Mouse (Mus musculus) urinary bladder, postnatal 14 days (tissue): ENCODE measurements around the gene Ogfod1.

Experiments used
- DNase-seq: peaks from one replicate; pipeline ENCODE4 v3.0.0; 2021; ENCODE audit warnings: low spot score

The Ogfod1 gene

GRCm38 (mm10) chr8:94036944-94037524 lies at the start of gene Ogfod1, which contains the start of gene Nudt21:
Gene Ogfod1 (plus strand): TSS chr8:94037198.
Gene Nudt21 (minus strand): TSS chr8:94037031.
- DNase-seq: peak; percentile 93

GRCm38 (mm10) chr8:93989739-93990138 lies 47.3 kb upstream of the Ogfod1 start:
- no peak for DNase-seq

- DNase-seq: no peak
Measured at GRCm38 (mm10) chr8:93998961-93999360, 38.0 kb upstream of the Ogfod1 start.

- no peak for DNase-seq
Measured at GRCm38 (mm10) chr8:94004139-94004538, 32.9 kb upstream of the Ogfod1 start.

GRCm38 (mm10) chr8:94009243-94009845 lies 27.7 kb upstream of the Ogfod1 start:
- no peak for DNase-seq

- DNase-seq: no peak
Measured at GRCm38 (mm10) chr8:94010101-94010705, 26.8 kb upstream of the Ogfod1 start.

GRCm38 (mm10) chr8:94011076-94012012 lies 25.7 kb upstream of the Ogfod1 start:
- no peak for DNase-seq

GRCm38 (mm10) chr8:94012013-94012951 lies 24.7 kb upstream of the Ogfod1 start, which contains the start of gene Amfr:
Gene Amfr (minus strand): TSS chr8:94012842.
- peak; percentile 57 for DNase-seq

GRCm38 (mm10) chr8:94013026-94013612 lies 23.9 kb upstream of the Ogfod1 start:
- DNase-seq: no peak

GRCm38 (mm10) chr8:94023916-94024315 lies 13.1 kb upstream of the Ogfod1 start:
- DNase-seq: no peak

- no peak for DNase-seq
Measured at GRCm38 (mm10) chr8:94029701-94030100, 7.3 kb upstream of the Ogfod1 start.

GRCm38 (mm10) chr8:94033601-94034000 lies 3.4 kb upstream of the Ogfod1 start:
- no peak for DNase-seq

GRCm38 (mm10) chr8:94035200-94035599 lies 1.8 kb upstream of the Ogfod1 start:
- DNase-seq: no peak

- peak; percentile 63 for DNase-seq
Measured at GRCm38 (mm10) chr8:94036541-94036940, 457 bp upstream of the Ogfod1 start.

GRCm38 (mm10) chr8:94037806-94038205 lies 808 bp downstream of the Ogfod1 start:
- peak; percentile 11 for DNase-seq

- DNase-seq: no peak
Measured at GRCm38 (mm10) chr8:94047845-94048244, 10.8 kb downstream of the Ogfod1 start.

GRCm38 (mm10) chr8:94052696-94053095 lies 15.7 kb downstream of the Ogfod1 start:
- no peak for DNase-seq

- peak; percentile 61 for DNase-seq
Measured at GRCm38 (mm10) chr8:94057157-94057854, 20.3 kb downstream of the Ogfod1 start.

GRCm38 (mm10) chr8:94066121-94066863 lies 29.3 kb downstream of the Ogfod1 start:
- DNase-seq: no peak
